Mouse (Mus musculus) heart, embryonic 11.5 days (tissue): Measurements from ENCODE around the gene Zmynd12. TPM values are rescaled to one million over a fixed set of nuclear protein-coding genes. Genes with fewer than 3 reads are reported as not detected.

Experiments
- ATAC-seq: fragments of 200-750 bp; cut with Nextera tagmentation; replicated peaks from 2 replicates; pipeline ENCODE4 v1.8.0; 2017; ENCODE audit warnings: moderate library complexity; ENCODE audit not compliant: insufficient number of reproducible peaks, low FRiP score, low TSS enrichment
- H3K27ac ChIP-seq: fragments of 300-500 bp; sonication (generic); 2 replicates; pipeline ENCODE4 v1.5.1; 2014; ENCODE audit warnings: mild to moderate bottlenecking, low read depth, low read length
- H3K27me3 ChIP-seq: fragments of 300-500 bp; sonication (generic); 2 replicates; pipeline ENCODE4 v1.6.1; 2014; ENCODE audit warnings: mild to moderate bottlenecking, low read length, mixed read lengths; ENCODE audit not compliant: control insufficient read depth, insufficient read depth
- H3K36me3 ChIP-seq: fragments of 300-500 bp; sonication (generic); 2 replicates; pipeline ENCODE4 v1.6.1; 2014; ENCODE audit warnings: mild to moderate bottlenecking, low read length, moderate library complexity, mixed read lengths; ENCODE audit not compliant: control insufficient read depth, insufficient read depth
- H3K4me1 ChIP-seq: fragments of 300-500 bp; sonication (generic); 2 replicates; pipeline ENCODE4 v1.6.1; 2014; ENCODE audit warnings: low read length; ENCODE audit not compliant: control insufficient read depth, insufficient read depth
- H3K4me2 ChIP-seq: fragments of 300-500 bp; sonication (generic); 2 replicates; pipeline ENCODE4 v1.6.1; 2014; ENCODE audit warnings: mild to moderate bottlenecking, moderate library complexity
- H3K4me3 ChIP-seq: fragments of 300-500 bp; sonication (generic); 2 replicates; pipeline ENCODE4 v1.5.1; 2014; ENCODE audit warnings: low read depth, low read length
- H3K9ac ChIP-seq: fragments of 300-500 bp; sonication (generic); 2 replicates; pipeline ENCODE4 v1.6.1; 2014; ENCODE audit warnings: mild to moderate bottlenecking, low read depth, low read length, moderate library complexity
- H3K9me3 ChIP-seq: fragments of 300-500 bp; sonication (generic); replicated peaks from 2 replicates; pipeline ENCODE4 v1.6.1; 2016; ENCODE audit warnings: low read length; ENCODE audit not compliant: control insufficient read depth
- WGBS: fragments of 180-500 bp; shearing (Covaris S2); extraction: QIAGEN DNeasy Blood & Tissue Kit; methylation state at CpG from one replicate; pipeline ENCODE4 v1.1.7; 2014; ENCODE audit not compliant: insufficient replicate concordance; 5-methylcytosine and 5-hydroxymethylcytosine counted together
- polyA plus RNA-seq: library from polyadenylated mRNA; unstranded; fragments of >200 nt; fragmentation: Nextera tagmentation; extraction: Ambion mirVana; gene quantifications from 2 replicates; pipeline ENCODE4 v1.2.1, GENCODE M21; 2014

The Zmynd12 gene
- polyA plus RNA-seq = not detected in 2 replicates

DNA sequence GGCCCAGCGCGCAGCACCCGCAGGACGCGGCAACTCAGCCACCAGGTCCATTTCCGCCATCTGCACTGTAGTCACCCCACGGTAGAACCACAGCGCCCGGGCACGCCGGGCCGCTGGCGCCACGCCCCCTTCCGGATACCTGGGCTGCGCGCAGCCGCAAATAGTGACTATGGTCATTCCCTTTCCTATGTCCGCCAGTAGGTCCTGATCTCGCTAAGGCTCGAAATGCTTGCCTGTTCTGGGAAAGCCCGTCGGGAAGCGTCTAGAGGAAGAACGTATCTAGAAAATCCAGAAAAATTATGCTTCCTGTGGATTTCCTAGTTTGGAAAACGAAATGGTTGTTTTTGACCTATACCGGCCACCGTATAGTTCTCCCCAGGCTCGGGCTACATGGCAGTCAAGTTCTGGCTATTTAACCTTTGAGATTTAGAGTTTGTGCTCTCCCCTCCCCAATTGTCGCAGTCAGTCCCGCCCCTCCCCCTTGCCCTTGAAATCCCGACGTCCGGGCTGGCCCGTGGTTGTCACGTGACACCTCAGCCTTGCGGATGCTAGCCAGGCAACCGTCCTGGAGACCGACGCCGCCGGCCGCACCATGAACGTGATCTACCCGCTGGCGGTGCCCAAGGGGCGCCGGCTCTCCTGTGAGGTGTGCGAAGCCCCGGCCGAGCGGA lies at the start of gene Zmynd12, which contains the start of gene Ppcs:
Gene Zmynd12 (plus strand): TSS at position 521 of the 671 bp plus-strand sequence.
Gene Ppcs (minus strand): TSS at position 127 of the 671 bp plus-strand sequence.
- Histone ChIP-seq H3K9ac (peak within 1 kb of the TSS; percentile 84), H3K4me3 (peak within 1 kb of the TSS; percentile 65), H3K27me3 (no peaks in the 10 kb centered on the region), H3K27ac (peak within 1 kb of the TSS; percentile 83), H3K4me2 (peak within 1 kb of the TSS; percentile 90), H3K9me3 (no peaks in the 10 kb centered on the region), H3K4me1 (peaks cover 4% of the 10 kb centered on the region; the same call in 1 of the 2 replicates), H3K36me3 (no peaks in the 10 kb centered on the region)
- peak; percentile 90 for ATAC-seq
- under 1% methylated on average over 51 of the region's 52 CpGs for WGBS

GRCm38 (mm10) chr4:119381471-119382190 lies 41.0 kb upstream of the Zmynd12 start:
- Histone ChIP-seq H3K4me2 (no peak overlapping the region), H3K9ac (no peak overlapping the region), H3K4me1 (no peaks in the 10 kb centered on the region), H3K36me3 (no peaks in the 10 kb centered on the region), H3K9me3 (no peaks in the 10 kb centered on the region), H3K4me3 (no peak overlapping the region), H3K27ac (no peak overlapping the region), H3K27me3 (no peaks in the 10 kb centered on the region)
- 59% methylated on average over 7 of the region's 7 CpGs for WGBS
- ATAC-seq = no peak

DNA sequence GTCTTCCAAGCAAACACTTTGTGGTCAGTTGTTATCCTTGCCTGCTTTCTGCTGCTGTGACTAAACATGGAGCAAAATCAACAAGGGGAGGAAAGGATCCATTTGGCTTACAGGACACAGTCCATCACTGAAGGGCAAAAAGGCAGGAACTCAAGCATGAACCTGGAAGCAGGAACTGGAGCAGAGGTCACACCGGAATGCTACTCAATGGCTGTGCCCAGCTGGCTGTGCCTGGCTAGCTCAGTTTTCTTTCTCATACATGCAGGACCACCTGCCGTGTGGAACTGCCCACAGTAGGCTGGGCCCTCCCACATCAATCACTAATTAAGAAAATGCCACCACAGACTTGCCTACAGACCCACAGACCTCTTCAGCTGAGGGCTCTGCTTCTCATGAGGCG lies 33.4 kb upstream of the Zmynd12 start:
- WGBS = 69% methylated on average over 3 of the region's 3 CpGs
- no peaks in the 10 kb centered on the region for H3K4me1 ChIP-seq
- no peak overlapping the region for H3K4me3 ChIP-seq
- ATAC-seq = no peak
- H3K9ac ChIP-seq = no peak overlapping the region
- no peak overlapping the region for H3K4me2 ChIP-seq
- no peaks in the 10 kb centered on the region for H3K36me3 ChIP-seq
- H3K27me3 ChIP-seq = no peaks in the 10 kb centered on the region
- no peaks in the 10 kb centered on the region; the same call in 1 of the 2 replicates for H3K9me3 ChIP-seq
- H3K27ac ChIP-seq = no peak overlapping the region

DNA sequence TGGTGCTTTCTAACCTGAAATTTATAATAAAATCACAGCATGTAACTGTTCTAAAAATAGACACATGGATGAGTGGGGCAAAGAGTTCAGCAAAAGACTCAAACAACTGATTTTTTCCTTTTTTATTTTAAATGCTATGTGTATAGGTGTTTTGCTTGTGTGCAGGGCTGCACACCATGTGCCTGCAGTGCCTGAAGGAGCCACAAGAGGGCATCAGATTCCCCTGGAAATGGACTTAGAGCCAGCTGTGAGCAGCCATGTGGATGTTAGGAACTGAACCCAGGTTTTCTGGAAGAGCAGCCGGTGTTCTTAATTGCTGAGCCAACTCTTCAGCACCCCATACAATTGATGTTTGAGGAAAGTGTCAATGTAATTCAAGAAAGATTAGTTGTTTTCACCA lies 32.2 kb upstream of the Zmynd12 start:
- no peaks in the 10 kb centered on the region for H3K27me3 ChIP-seq
- H3K27ac ChIP-seq = no peak overlapping the region
- no peaks in the 10 kb centered on the region for H3K4me1 ChIP-seq
- WGBS = 83% methylated on average over 1 of the region's 1 CpGs
- H3K4me3 ChIP-seq = no peak overlapping the region
- no peaks in the 10 kb centered on the region; the same call in 1 of the 2 replicates for H3K9me3 ChIP-seq
- no peak overlapping the region for H3K9ac ChIP-seq
- no peak overlapping the region for H3K4me2 ChIP-seq
- no peak for ATAC-seq
- H3K36me3 ChIP-seq = no peaks in the 10 kb centered on the region

DNA sequence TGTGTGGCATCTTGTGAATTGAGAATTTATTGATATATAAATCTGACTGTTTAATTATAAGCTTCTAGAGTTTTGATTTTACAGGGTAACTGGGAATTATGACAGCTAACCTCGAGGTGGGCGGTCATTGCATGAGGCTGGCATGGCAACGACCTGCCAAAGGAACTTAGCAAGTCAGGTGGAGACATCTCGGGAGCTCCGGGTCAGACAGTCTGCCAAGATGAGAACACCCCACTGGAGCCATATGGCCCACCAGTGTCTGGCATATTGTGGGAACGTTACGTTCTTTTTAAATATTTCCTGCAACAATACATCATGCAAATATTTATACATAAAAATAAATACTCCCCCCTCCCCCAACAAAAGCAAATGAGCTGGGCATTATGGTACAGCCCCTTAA lies 23.9 kb upstream of the Zmynd12 start:
- 0 out of 2 replicates have a peak, but pooled peaks cover 8% of the 10 kb centered on the region for H3K9me3 ChIP-seq
- no peak overlapping the region for H3K9ac ChIP-seq
- no peak overlapping the region for H3K4me2 ChIP-seq
- H3K27me3 ChIP-seq = no peaks in the 10 kb centered on the region
- no peak overlapping the region for H3K4me3 ChIP-seq
- no peaks in the 10 kb centered on the region for H3K36me3 ChIP-seq
- ATAC-seq = no peak
- H3K4me1 ChIP-seq = no peaks in the 10 kb centered on the region
- no peak overlapping the region for H3K27ac ChIP-seq
- WGBS = 79% methylated on average over 7 of the region's 7 CpGs

DNA sequence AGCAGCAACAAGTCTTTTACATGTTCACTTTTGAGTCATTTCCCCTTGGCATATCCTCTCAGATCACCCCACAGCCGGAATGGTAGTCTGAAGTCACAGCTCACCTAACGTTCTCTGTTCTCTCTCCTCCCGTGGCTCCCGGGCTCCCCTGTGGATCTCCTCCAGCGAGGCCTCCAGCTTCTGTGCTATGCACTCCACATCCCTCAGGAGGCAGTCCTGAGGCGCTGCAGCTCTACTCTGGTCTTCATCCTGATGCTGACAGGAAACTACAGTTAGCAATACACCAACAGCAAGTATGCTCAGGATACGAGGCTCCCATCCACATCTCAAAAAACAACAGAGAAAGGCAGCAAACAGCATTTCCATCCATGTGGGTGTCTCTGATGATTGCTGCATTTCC lies 21.7 kb upstream of the Zmynd12 start:
- Histone ChIP-seq H3K4me1 (no peaks in the 10 kb centered on the region), H3K27me3 (no peaks in the 10 kb centered on the region), H3K4me3 (no peak overlapping the region), H3K9ac (no peak overlapping the region), H3K36me3 (no peaks in the 10 kb centered on the region), H3K4me2 (no peak overlapping the region), H3K27ac (no peak overlapping the region), H3K9me3 (0 out of 2 replicates have a peak, but pooled peaks cover 8% of the 10 kb centered on the region)
- 48% methylated on average over 7 of the region's 7 CpGs for WGBS
- no peak for ATAC-seq

DNA sequence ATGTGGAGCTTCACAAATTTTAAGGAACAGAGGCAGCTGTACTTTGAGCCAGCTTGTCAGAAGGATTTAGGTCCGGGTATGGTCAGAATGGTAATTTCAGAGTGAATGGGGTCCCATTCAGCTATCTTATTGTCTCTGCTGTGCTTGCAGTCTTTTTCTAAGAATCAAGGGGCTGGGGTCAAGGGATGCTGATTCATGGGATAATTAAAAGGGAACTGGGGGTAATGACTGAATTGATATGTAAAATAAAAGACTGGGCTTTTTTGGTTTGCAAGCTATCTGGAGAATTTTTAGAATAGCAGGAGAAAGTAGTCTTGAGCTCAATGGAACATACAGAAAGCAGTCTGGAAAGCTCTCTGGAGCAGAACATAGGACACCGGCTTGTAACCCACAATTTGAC lies 19.2 kb upstream of the Zmynd12 start:
- Histone ChIP-seq H3K27me3 (no peaks in the 10 kb centered on the region), H3K4me2 (no peak overlapping the region), H3K36me3 (no peaks in the 10 kb centered on the region), H3K4me3 (no peak overlapping the region), H3K4me1 (no peaks in the 10 kb centered on the region), H3K27ac (no peak overlapping the region), H3K9me3 (0 out of 2 replicates have a peak, but pooled peaks cover 8% of the 10 kb centered on the region), H3K9ac (no peak overlapping the region)
- ATAC-seq = no peak
- 80% methylated on average over 2 of the region's 2 CpGs for WGBS

GRCm38 (mm10) chr4:119411877-119412650 lies 10.6 kb upstream of the Zmynd12 start:
- 79% methylated on average over 12 of the region's 12 CpGs for WGBS
- no peak overlapping the region for H3K9ac ChIP-seq
- H3K27me3 ChIP-seq = no peaks in the 10 kb centered on the region
- H3K36me3 ChIP-seq = no peaks in the 10 kb centered on the region
- H3K4me3 ChIP-seq = no peak overlapping the region
- H3K9me3 ChIP-seq = no peaks in the 10 kb centered on the region
- H3K4me2 ChIP-seq = no peak overlapping the region
- H3K4me1 ChIP-seq = no peaks in the 10 kb centered on the region
- H3K27ac ChIP-seq = no peak overlapping the region
- no peak for ATAC-seq
